Mouse (Mus musculus) stomach, embryonic 14.5 days (tissue): ENCODE measurements at regions not wholly inside any gene's neighbourhood (a gene's known extent, or its start where the extent isn't known, plus 50 kb on each side); places are given as distances from the start of the nearest gene placed in this dataset.

Experiments used
- ATAC-seq: fragments of 200-750 bp; cut with Nextera tagmentation; 2 replicates; pipeline ENCODE4 v1.8.0; 2017; ENCODE audit warnings: low read depth, moderate TSS enrichment; ENCODE audit not compliant: insufficient number of reproducible peaks, insufficient read depth, low FRiP score
- H3K27ac ChIP-seq: fragments of 300-500 bp; sonication (generic); 2 replicates; pipeline ENCODE4 v1.5.1; 2014; ENCODE audit warnings: mild to moderate bottlenecking, low read length, moderate library complexity, mixed read lengths
- H3K27me3 ChIP-seq: fragments of 300-500 bp; sonication (generic); 2 replicates; pipeline ENCODE4 v1.6.1; 2014; ENCODE audit warnings: low read length, control low read depth, mixed read lengths; ENCODE audit not compliant: control insufficient read depth, insufficient read depth
- H3K36me3 ChIP-seq: fragments of 300-500 bp; sonication (generic); 2 replicates; pipeline ENCODE4 v1.6.1; 2014; ENCODE audit warnings: mild to moderate bottlenecking, control low read depth, low read length, moderate library complexity, mixed read lengths; ENCODE audit not compliant: control insufficient read depth, insufficient read depth
- H3K4me1 ChIP-seq: fragments of 300-500 bp; sonication (generic); 2 replicates; pipeline ENCODE4 v1.6.1; 2014; ENCODE audit warnings: low read length, control low read depth, mixed read lengths; ENCODE audit not compliant: control insufficient read depth, insufficient read depth
- H3K4me2 ChIP-seq: fragments of 300-500 bp; sonication (generic); replicated peaks from 2 replicates; pipeline ENCODE4 v1.6.1; 2014; ENCODE audit warnings: low read depth, low read length, control low read depth
- H3K4me3 ChIP-seq: fragments of 300-500 bp; sonication (generic); 2 replicates; pipeline ENCODE4 v1.5.1; 2014; ENCODE audit warnings: low read depth, low read length, control low read depth
- H3K9ac ChIP-seq: fragments of 300-500 bp; sonication (generic); replicated peaks from 2 replicates; pipeline ENCODE4 v1.6.1; 2014; ENCODE audit warnings: low read depth, mild to moderate bottlenecking, control low read depth, low read length, moderate library complexity, mixed read lengths
- H3K9me3 ChIP-seq: fragments of 300-500 bp; sonication (generic); 2 replicates; pipeline ENCODE4 v1.6.1; 2016; ENCODE audit warnings: low read depth, low read length, control low read depth; ENCODE audit not compliant: control insufficient read depth
- WGBS: fragments of 180-500 bp; shearing (Covaris S2); extraction: QIAGEN DNeasy Blood & Tissue Kit; methylation state at CpG from one replicate; pipeline ENCODE4 v1.1.7; 2014; 5-methylcytosine and 5-hydroxymethylcytosine counted together

DNA sequence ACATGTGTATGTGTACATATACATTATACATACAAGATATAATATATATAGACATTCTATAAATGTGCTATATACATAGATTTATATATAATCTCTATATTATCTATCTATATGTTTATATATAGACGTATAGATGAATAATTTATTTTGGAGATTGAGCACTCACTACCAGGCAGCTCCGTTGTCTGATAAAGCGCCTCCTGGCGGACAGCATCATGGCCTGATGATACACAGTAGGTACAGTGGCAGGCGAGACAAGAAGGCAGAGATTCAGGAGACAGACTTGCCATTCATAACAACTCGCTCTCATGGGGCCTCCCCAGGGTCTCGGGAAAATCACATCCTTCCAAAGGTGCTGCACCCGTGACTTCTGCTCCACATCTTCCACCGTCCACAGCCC is 101.4 kb upstream of the A530016L24Rik start:
- Histone ChIP-seq H3K36me3 (no peaks in the 10 kb centered on the region), H3K9me3 (no peaks in the 10 kb centered on the region), H3K4me1 (no peaks in the 10 kb centered on the region), H3K27ac (no peak overlapping the region), H3K27me3 (no peaks in the 10 kb centered on the region), H3K9ac (no peak overlapping the region), H3K4me2 (no peak overlapping the region), H3K4me3 (no peak overlapping the region)
- no peak for ATAC-seq
- 61% methylated on average over 9 of the region's 9 CpGs for WGBS

GRCm38 (mm10) chr12:112395909-112396308 is 93.3 kb upstream of the A530016L24Rik start:
- Histone ChIP-seq H3K4me2 (no peak overlapping the region), H3K27ac (no peak overlapping the region), H3K4me3 (no peak overlapping the region), H3K4me1 (no peaks in the 10 kb centered on the region), H3K27me3 (no peaks in the 10 kb centered on the region), H3K36me3 (no peaks in the 10 kb centered on the region), H3K9me3 (no peaks in the 10 kb centered on the region), H3K9ac (no peak overlapping the region)
- ATAC-seq, result no peak
- 74% methylated on average over 13 of the region's 13 CpGs for WGBS

DNA sequence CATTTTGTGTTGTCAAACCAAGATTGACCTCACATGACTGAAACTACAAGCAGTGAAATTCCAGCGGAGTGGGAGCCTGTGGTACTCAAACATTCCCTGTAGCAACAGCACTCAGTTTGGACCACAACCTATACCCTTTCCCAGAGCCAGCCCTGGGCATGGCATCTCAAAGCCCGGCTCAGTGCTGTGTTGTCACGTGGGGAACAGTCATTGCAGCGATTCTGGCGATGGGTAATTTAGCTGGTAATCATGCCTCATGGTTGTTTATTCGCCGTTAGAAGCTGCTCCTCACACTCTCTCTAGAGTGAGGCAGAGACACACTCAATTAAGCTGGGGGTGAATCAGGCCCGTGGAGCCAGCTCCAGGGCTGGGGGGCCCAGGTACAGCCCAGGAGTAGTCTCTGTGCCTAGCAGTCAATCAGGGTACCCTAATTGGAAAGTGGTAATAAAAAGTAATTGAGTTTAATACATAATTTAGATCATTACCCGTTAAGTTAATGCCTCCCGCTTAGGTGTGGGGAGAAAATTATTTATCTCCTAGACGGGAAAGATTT is 85.5 kb upstream of the A530016L24Rik start:
- H3K27me3 ChIP-seq, result no peaks in the 10 kb centered on the region
- H3K36me3 ChIP-seq, result no peaks in the 10 kb centered on the region
- H3K27ac ChIP-seq, result no peak overlapping the region
- H3K9ac ChIP-seq, result no peak overlapping the region
- H3K4me2 ChIP-seq, result no peak overlapping the region
- whole genome bisulfite sequencing, result 81% methylated on average over 11 of the region's 11 CpGs
- no peaks in the 10 kb centered on the region for H3K4me1 ChIP-seq
- H3K4me3 ChIP-seq, result no peak overlapping the region
- ATAC-seq, result no peak
- H3K9me3 ChIP-seq, result no peaks in the 10 kb centered on the region

- no peaks in the 10 kb centered on the region for H3K36me3 ChIP-seq
- H3K9ac ChIP-seq, result no peak overlapping the region
- ATAC-seq, result no peak
- H3K4me1 ChIP-seq, result no peaks in the 10 kb centered on the region
- H3K9me3 ChIP-seq, result no peaks in the 10 kb centered on the region
- 81% methylated on average over 12 of the region's 12 CpGs for WGBS
- H3K27me3 ChIP-seq, result no peaks in the 10 kb centered on the region
- no peak overlapping the region for H3K4me3 ChIP-seq
- no peak overlapping the region for H3K4me2 ChIP-seq
- H3K27ac ChIP-seq, result no peak overlapping the region
Measured at GRCm38 (mm10) chr12:112404338-112404737, 84.9 kb upstream of the A530016L24Rik start.

DNA sequence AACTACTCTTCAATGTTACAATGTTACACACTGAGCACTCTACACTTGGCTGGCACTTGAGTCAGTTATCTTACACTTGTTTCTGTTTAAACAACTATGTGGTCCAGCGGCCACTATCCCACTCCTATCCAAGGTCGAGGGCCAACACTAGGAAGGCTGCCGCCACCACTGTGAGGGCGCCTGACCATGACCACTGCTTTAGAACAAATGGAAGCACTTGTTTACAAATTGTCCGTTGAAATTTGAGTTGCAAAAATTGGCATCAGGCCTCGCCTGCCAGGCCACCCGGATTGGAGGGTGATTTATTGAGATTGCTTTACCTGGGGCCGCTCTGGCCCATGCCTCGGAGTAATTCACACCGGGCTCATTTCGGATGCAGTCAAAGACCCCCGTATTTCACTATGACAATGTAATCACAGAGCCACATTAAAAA is 83.5 kb upstream of the A530016L24Rik start:
- 50% methylated on average over 12 of the region's 12 CpGs for WGBS
- Histone ChIP-seq H3K4me2 (no peak overlapping the region), H3K4me1 (no peaks in the 10 kb centered on the region), H3K36me3 (no peaks in the 10 kb centered on the region), H3K4me3 (no peak overlapping the region), H3K27ac (no peak overlapping the region), H3K9ac (no peak overlapping the region), H3K27me3 (no peaks in the 10 kb centered on the region), H3K9me3 (no peaks in the 10 kb centered on the region)
- ATAC-seq, result no peak

DNA sequence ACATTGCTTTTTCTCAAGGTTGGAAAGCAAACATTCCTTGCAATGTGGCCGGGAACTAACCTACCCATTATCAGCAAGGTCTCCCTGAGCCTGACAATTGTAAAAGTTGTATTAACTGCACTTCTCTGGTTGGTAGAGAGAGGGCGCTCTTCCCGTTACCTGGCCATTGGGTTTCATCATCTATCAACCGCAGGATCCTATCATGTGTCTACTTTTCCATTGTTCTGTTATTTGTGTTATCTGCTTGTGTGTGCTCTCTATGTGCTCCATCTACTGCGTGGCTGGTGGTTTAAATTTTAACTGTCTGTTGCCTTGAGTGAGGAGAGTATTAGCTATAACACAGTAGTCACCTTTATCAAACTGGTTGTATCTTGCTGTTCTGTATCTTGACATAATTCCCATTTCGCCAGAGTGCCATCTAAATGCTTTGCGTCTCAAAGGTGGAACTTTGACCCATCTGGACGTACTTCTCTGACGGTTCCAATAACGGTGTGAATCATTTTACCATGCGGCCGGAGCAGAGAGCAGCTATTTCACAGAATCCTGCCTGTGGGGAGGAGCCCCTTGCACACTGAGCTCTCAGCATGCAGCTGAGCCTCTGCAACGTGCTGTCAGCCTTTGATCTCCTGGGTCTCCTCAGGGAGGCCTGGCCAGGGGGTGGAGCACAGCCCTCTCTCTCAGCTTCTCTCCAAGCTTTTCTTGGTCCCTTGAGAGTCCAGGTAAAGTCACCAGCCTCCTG is 77.5 kb upstream of the A530016L24Rik start:
- WGBS, result 8% methylated on average over 13 of the region's 13 CpGs
- Histone ChIP-seq H3K27me3 (no peaks in the 10 kb centered on the region), H3K4me2 (0 out of 2 replicates have a peak overlapping the region, but pooled peaks have one; percentile 5), H3K27ac (no peak overlapping the region), H3K4me1 (peaks cover 6% of the 10 kb centered on the region; the same call in 1 of the 2 replicates), H3K9me3 (no peaks in the 10 kb centered on the region), H3K36me3 (no peaks in the 10 kb centered on the region), H3K9ac (no peak overlapping the region), H3K4me3 (no peak overlapping the region)
- no peak for ATAC-seq

DNA sequence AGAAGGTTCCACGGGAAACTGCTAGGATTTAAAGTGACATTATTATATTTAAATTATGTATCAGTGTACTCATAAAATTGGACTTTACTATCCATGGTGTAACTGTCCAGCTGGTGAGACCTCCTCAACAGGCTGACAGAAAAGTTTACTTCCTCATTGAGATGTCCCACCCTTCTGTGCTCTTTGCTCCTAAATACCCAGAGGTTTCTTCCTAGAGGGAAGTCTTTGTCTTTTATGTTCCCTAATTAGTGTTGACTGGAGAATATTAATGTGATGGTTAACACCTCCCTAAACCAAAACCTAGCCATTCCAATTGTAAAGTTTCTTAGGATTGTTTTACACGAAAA is 76.9 kb upstream of the A530016L24Rik start:
- Histone ChIP-seq H3K27ac (no peak overlapping the region), H3K4me3 (no peak overlapping the region), H3K4me2 (no peak overlapping the region), H3K27me3 (no peaks in the 10 kb centered on the region), H3K36me3 (no peaks in the 10 kb centered on the region), H3K9ac (no peak overlapping the region), H3K9me3 (no peaks in the 10 kb centered on the region), H3K4me1 (peaks cover 6% of the 10 kb centered on the region; the same call in 1 of the 2 replicates)
- ATAC-seq, result no peak
- 42% methylated on average over 2 of the region's 2 CpGs for WGBS

- H3K36me3 ChIP-seq, result no peaks in the 10 kb centered on the region
- no peak overlapping the region for H3K4me2 ChIP-seq
- no peak overlapping the region for H3K9ac ChIP-seq
- H3K4me1 ChIP-seq, result peaks cover 6% of the 10 kb centered on the region; the same call in 1 of the 2 replicates
- no peak overlapping the region for H3K27ac ChIP-seq
- no peaks in the 10 kb centered on the region for H3K9me3 ChIP-seq
- ATAC-seq, result no peak
- H3K4me3 ChIP-seq, result no peak overlapping the region
- H3K27me3 ChIP-seq, result no peaks in the 10 kb centered on the region
- WGBS, result 67% methylated on average over 18 of the region's 18 CpGs
Measured at GRCm38 (mm10) chr12:112415926-112416473, 73.2 kb upstream of the A530016L24Rik start.
